ENCODE assay signal across 21 mouse cellular contexts in genomic region chr17:5856426-5856825, GRCm38 (mm10). TPM values are rescaled to one million over a fixed set of nuclear protein-coding genes. Genes with fewer than 3 reads are reported as not detected.
DNase-seq lines count a peak whose midpoint lies in the region; ATAC-seq and TF ChIP-seq lines count a peak whose summit lies in the region.
"Had no signal": no experiment of that assay in that cellular context is flagged by ENCODE, and none has a peak within 500 bp of the region (broad histone marks: within the 10 kb centered on the region; RNA-seq: fewer than 3 reads in every experiment).

No protein-coding gene starts in this region.

- no peaks in the 10 kb centered on the region for H3K9me3 ChIP-seq in kidney, embryonic 15.5 days (replicated peaks)
- no peaks in the 10 kb centered on the region for H3K9me3 ChIP-seq in kidney, embryonic 14.5 days (ENCODE audit: control insufficient read depth, low read length)
- H3K9me3 ChIP-seq in kidney, embryonic 16.5 days (ENCODE audit: low read length): no peaks in the 10 kb centered on the region
- H3K9me3 ChIP-seq in midbrain, embryonic 11.5 days (ENCODE audit: control insufficient read depth, low read length): no peaks in the 10 kb centered on the region
- no peaks in the 10 kb centered on the region for H3K9me3 ChIP-seq in midbrain, postnatal 0 days (ENCODE audit: low read length)
- H3K9me3 ChIP-seq: G1E had no signal

- 80% methylated on average over 7 of the region's 7 CpGs for WGBS in kidney, embryonic 15.5 days
- 78% methylated on average over 7 of the region's 7 CpGs for WGBS in kidney, embryonic 14.5 days
- 77% methylated on average over 7 of the region's 7 CpGs for WGBS in kidney, embryonic 16.5 days
- WGBS in midbrain, embryonic 11.5 days: 88% methylated on average over 7 of the region's 7 CpGs
- 92% methylated on average over 7 of the region's 7 CpGs for WGBS in midbrain, postnatal 0 days

- no peak overlapping the region for H3K4me3 ChIP-seq in kidney, embryonic 15.5 days (replicated peaks)
- no peak overlapping the region for H3K4me3 ChIP-seq in kidney, embryonic 14.5 days (ENCODE audit: low read length)
- H3K4me3 ChIP-seq in kidney, embryonic 16.5 days (ENCODE audit: low read length): no peak overlapping the region
- H3K4me3 ChIP-seq in midbrain, embryonic 11.5 days (ENCODE audit: low read depth, low read length): no peak overlapping the region
- no peak overlapping the region for H3K4me3 ChIP-seq in midbrain, postnatal 0 days (ENCODE audit: low read depth, low read length)

- H3K36me3 ChIP-seq in kidney, embryonic 15.5 days: peaks cover 12% of the 10 kb centered on the region
- H3K36me3 ChIP-seq in kidney, embryonic 14.5 days (ENCODE audit: control insufficient read depth, insufficient read depth, low read length): no peaks in the 10 kb centered on the region; the same call in 1 of the 2 replicates
- H3K36me3 ChIP-seq in kidney, embryonic 16.5 days (ENCODE audit: insufficient read depth, low read length): peaks cover 3% of the 10 kb centered on the region; the same call in 1 of the 2 replicates
- H3K36me3 ChIP-seq in midbrain, embryonic 11.5 days (ENCODE audit: control insufficient read depth, insufficient read depth, low read length): no peaks in the 10 kb centered on the region
- no peaks in the 10 kb centered on the region for H3K36me3 ChIP-seq in midbrain, postnatal 0 days (ENCODE audit: insufficient read depth, low read length)

- H3K9ac ChIP-seq in kidney, embryonic 15.5 days: no peak overlapping the region
- no peak overlapping the region for H3K9ac ChIP-seq in kidney, embryonic 14.5 days (ENCODE audit: low read depth, low read length)
- no peak overlapping the region for H3K9ac ChIP-seq in kidney, embryonic 16.5 days (replicated peaks; ENCODE audit: low read length)
- H3K9ac ChIP-seq in midbrain, embryonic 11.5 days (ENCODE audit: low read length): no peak overlapping the region
- H3K9ac ChIP-seq in midbrain, postnatal 0 days (replicated peaks; ENCODE audit: low read length, poor library complexity, severe bottlenecking): no peak overlapping the region

- no peaks in the 10 kb centered on the region for H3K27me3 ChIP-seq in kidney, embryonic 15.5 days
- no peaks in the 10 kb centered on the region for H3K27me3 ChIP-seq in kidney, embryonic 14.5 days (ENCODE audit: control insufficient read depth, insufficient read depth, low read length)
- no peaks in the 10 kb centered on the region for H3K27me3 ChIP-seq in kidney, embryonic 16.5 days (ENCODE audit: insufficient read depth, low read length)
- no peaks in the 10 kb centered on the region for H3K27me3 ChIP-seq in midbrain, embryonic 11.5 days (ENCODE audit: control insufficient read depth, insufficient read depth, low read length)
- no peaks in the 10 kb centered on the region for H3K27me3 ChIP-seq in midbrain, postnatal 0 days (ENCODE audit: insufficient read depth, low read length)
- H3K27me3 ChIP-seq: CH12.LX, Patski had no signal

- H3K4me1 ChIP-seq in kidney, embryonic 15.5 days: peaks cover 28% of the 10 kb centered on the region
- H3K4me1 ChIP-seq in kidney, embryonic 14.5 days (ENCODE audit: control insufficient read depth, insufficient read depth, low read length): peaks cover 15% of the 10 kb centered on the region; the same call in 1 of the 2 replicates
- H3K4me1 ChIP-seq in kidney, embryonic 16.5 days (ENCODE audit: insufficient read depth, low read length): peaks cover 17% of the 10 kb centered on the region; the same call in 1 of the 2 replicates
- no peaks in the 10 kb centered on the region; the same call in 1 of the 2 replicates for H3K4me1 ChIP-seq in midbrain, embryonic 11.5 days (ENCODE audit: control insufficient read depth, insufficient read depth, low read length)
- no peaks in the 10 kb centered on the region for H3K4me1 ChIP-seq in midbrain, postnatal 0 days (ENCODE audit: insufficient read depth, low read length)

- peak overlapping the region; percentile 16; the same call in 1 of the 2 replicates for H3K27ac ChIP-seq in kidney, embryonic 15.5 days
- H3K27ac ChIP-seq in kidney, embryonic 14.5 days (ENCODE audit: low read depth, low read length): no peak overlapping the region
- peak overlapping the region; percentile 33; the same call in 1 of the 2 replicates for H3K27ac ChIP-seq in kidney, embryonic 16.5 days (ENCODE audit: low read length)
- no peak overlapping the region for H3K27ac ChIP-seq in midbrain, embryonic 11.5 days (ENCODE audit: low read depth, low read length)
- H3K27ac ChIP-seq in midbrain, postnatal 0 days (ENCODE audit: low read depth, low read length): no peak overlapping the region

- no peak overlapping the region for H3K4me2 ChIP-seq in kidney, embryonic 15.5 days
- no peak overlapping the region for H3K4me2 ChIP-seq in kidney, embryonic 14.5 days (replicated peaks; ENCODE audit: low read depth, low read length)
- no peak overlapping the region for H3K4me2 ChIP-seq in kidney, embryonic 16.5 days (replicated peaks; ENCODE audit: low read depth, low read length)
- H3K4me2 ChIP-seq in midbrain, embryonic 11.5 days: no peak overlapping the region
- no peak overlapping the region for H3K4me2 ChIP-seq in midbrain, postnatal 0 days (ENCODE audit: low read depth, low read length, poor library complexity, severe bottlenecking)

- ATAC-seq in kidney, embryonic 15.5 days (replicated peaks; ENCODE audit: low FRiP score): no peak; the same call in 1 of the 2 replicates
- ATAC-seq in kidney, embryonic 14.5 days (ENCODE audit: low FRiP score, low TSS enrichment): no peak
- ATAC-seq in kidney, embryonic 16.5 days (ENCODE audit: low FRiP score, low TSS enrichment): no peak
- ATAC-seq in midbrain, embryonic 11.5 days (ENCODE audit: low FRiP score): no peak
- ATAC-seq in midbrain, postnatal 0 days (ENCODE audit: low FRiP score): no peak
- ATAC-seq: activated CD4-positive, CD25-positive, alpha-beta regulatory T cell, adult 4 months; CD4-positive, CD25-positive, alpha-beta regulatory T cell, adult 4 months; Patski had no signal

- DNase-seq in heart, adult 11 months: peak; percentile 70
- no peak for DNase-seq in heart, adult 8-10 months (ENCODE audit: low spot score)
- no peak for DNase-seq in kidney, postnatal 36 days
- peak; percentile 59 for DNase-seq in midbrain, embryonic 11.5 days (ENCODE audit: low spot score, missing footprints)
- DNase-seq in midbrain, postnatal 0 days (ENCODE audit: low spot score): no peak
- DNase-seq: adrenal gland, adult 2 months; adrenal gland, adult 8-10 months; adrenal gland, postnatal 10 days; adrenal gland, postnatal 14 days; adrenal gland, postnatal 25 days; B cell, adult 2 months; cerebellum, adult 11 months; cerebellum, adult 11-12 months had no signal

- TF ChIP-seq CTCF in midbrain, postnatal 0 days (IDR thresholded peaks at IDR 0.05): no peak

RNA-seq across cellular contexts. Expression of gene Snx9, which starts 15.3 kb away (rescaled TPM):
- 10 to 100 TPM; 29.0 to 32.4 (median 30.3) TPM for total RNA-seq in heart, adult 8-10 months (2022)
- 34.8 and 36.4 TPM in 2 replicates for polyA plus RNA-seq in kidney, embryonic 15.5 days (2015; fragmentation: Nextera tagmentation; extraction: Ambion mirVana)
- polyA plus RNA-seq in kidney, embryonic 14.5 days (2014; fragmentation: Nextera tagmentation; extraction: Ambion mirVana): 27.6 and 44.5 TPM in 2 replicates
- 31.9 and 34.0 TPM in 2 replicates for polyA plus RNA-seq in kidney, embryonic 16.5 days (2015; fragmentation: Nextera tagmentation; extraction: Ambion mirVana)
- 16.7 and 21.7 TPM in 2 replicates for polyA plus RNA-seq in midbrain, embryonic 11.5 days (2014; fragmentation: Nextera tagmentation; extraction: Ambion mirVana)
- 10.4 and 11.3 TPM in 2 replicates for total RNA-seq in midbrain, postnatal 0 days (2014; rRNA removed)
- 4.8 and 5.3 TPM in 2 replicates for polyA plus RNA-seq in midbrain, postnatal 0 days (2015; fragmentation: Nextera tagmentation; extraction: Ambion mirVana)

Comparison
In these comparisons a context has a peak if more than half of its experiments do, and no peak if none do; other contexts are left out.
1. DNase-seq: peak in heart, adult 11 months (single experiment) and midbrain, embryonic 11.5 days (single experiment); none in heart, adult 8-10 months (single experiment), kidney, postnatal 36 days (0 of 2) and midbrain, postnatal 0 days (single experiment).
2. H3K27ac ChIP-seq: peak in kidney, embryonic 15.5 days (single experiment) and kidney, embryonic 16.5 days (single experiment); none in kidney, embryonic 14.5 days (single experiment), midbrain, embryonic 11.5 days (single experiment) and midbrain, postnatal 0 days (single experiment).